Mouse (Mus musculus) lung, postnatal 25 days (tissue): ENCODE measurements around the gene Rbbp8nl.
A peak's percentile ranks its signal among the peaks of the same experiment; 100 is the strongest.

Source experiments
- DNase-seq: peaks from one replicate; pipeline ENCODE4 v3.0.0; 2022; ENCODE audit warnings: low spot score

Gene Rbbp8nl

GRCm38 (mm10) chr2:180257963-180258865 lies 31.5 kb downstream of the Rbbp8nl start:
- DNase-seq: no peak

GRCm38 (mm10) chr2:180257001-180257521 lies 32.6 kb downstream of the Rbbp8nl start, which contains the start of gene Rps21:
Rps21 (plus strand) TSS chr2:180257377.
- peak; percentile 99 for DNase-seq

- DNase-seq: no peak
These were observed 33.2 kb downstream of the Rbbp8nl start for GRCm38 (mm10) chr2:180256296-180257000.

GRCm38 (mm10) chr2:180255701-180256100 lies 34.0 kb downstream of the Rbbp8nl start:
- no peak for DNase-seq

GRCm38 (mm10) chr2:180254436-180255209 lies 35.1 kb downstream of the Rbbp8nl start:
- no peak for DNase-seq

GRCm38 (mm10) chr2:180251838-180252237 lies 37.8 kb downstream of the Rbbp8nl start:
- DNase-seq: no peak

- peak; percentile 87 for DNase-seq
These were observed 38.6 kb downstream of the Rbbp8nl start for GRCm38 (mm10) chr2:180250930-180251611.

GRCm38 (mm10) chr2:180248947-180249660 lies 40.6 kb downstream of the Rbbp8nl start:
- no peak for DNase-seq

- DNase-seq: no peak
These were observed 41.8 kb downstream of the Rbbp8nl start for GRCm38 (mm10) chr2:180247916-180248315.

- DNase-seq: peak; percentile 77
These were observed 46.6 kb downstream of the Rbbp8nl start for GRCm38 (mm10) chr2:180243108-180243507.

GRCm38 (mm10) chr2:180238591-180238990 lies 51.1 kb downstream of the Rbbp8nl start:
- DNase-seq: no peak

- no peak for DNase-seq
These were observed 51.9 kb downstream of the Rbbp8nl start for GRCm38 (mm10) chr2:180237601-180238345.

GRCm38 (mm10) chr2:180236930-180237329 lies 52.7 kb downstream of the Rbbp8nl start:
- no peak for DNase-seq

GRCm38 (mm10) chr2:180236500-180236899 lies 53.2 kb downstream of the Rbbp8nl start:
- DNase-seq: no peak

- DNase-seq: no peak
These were observed 53.9 kb downstream of the Rbbp8nl start for GRCm38 (mm10) chr2:180235788-180236187.

GRCm38 (mm10) chr2:180234980-180235379 lies 54.7 kb downstream of the Rbbp8nl start:
- DNase-seq: peak; percentile 63

- no peak for DNase-seq
These were observed 55.3 kb downstream of the Rbbp8nl start for GRCm38 (mm10) chr2:180234353-180234752.

- DNase-seq: no peak
These were observed 56.4 kb downstream of the Rbbp8nl start for GRCm38 (mm10) chr2:180233101-180233904.

- DNase-seq: no peak
These were observed 59.2 kb downstream of the Rbbp8nl start for GRCm38 (mm10) chr2:180230482-180230881.
